Mouse (Mus musculus) CD4-positive, CD25-positive, alpha-beta regulatory T cell, adult 2 months (primary cell): ENCODE data around the gene Ahnak2.
A peak's percentile ranks its signal among the peaks of the same experiment; 100 is the strongest.

Experiments
- DNase-seq: peaks from one replicate; pipeline ENCODE4 v3.0.0-alpha.2; 2012; ENCODE audit warnings: low read depth, low spot score

The Ahnak2 gene

DNA sequence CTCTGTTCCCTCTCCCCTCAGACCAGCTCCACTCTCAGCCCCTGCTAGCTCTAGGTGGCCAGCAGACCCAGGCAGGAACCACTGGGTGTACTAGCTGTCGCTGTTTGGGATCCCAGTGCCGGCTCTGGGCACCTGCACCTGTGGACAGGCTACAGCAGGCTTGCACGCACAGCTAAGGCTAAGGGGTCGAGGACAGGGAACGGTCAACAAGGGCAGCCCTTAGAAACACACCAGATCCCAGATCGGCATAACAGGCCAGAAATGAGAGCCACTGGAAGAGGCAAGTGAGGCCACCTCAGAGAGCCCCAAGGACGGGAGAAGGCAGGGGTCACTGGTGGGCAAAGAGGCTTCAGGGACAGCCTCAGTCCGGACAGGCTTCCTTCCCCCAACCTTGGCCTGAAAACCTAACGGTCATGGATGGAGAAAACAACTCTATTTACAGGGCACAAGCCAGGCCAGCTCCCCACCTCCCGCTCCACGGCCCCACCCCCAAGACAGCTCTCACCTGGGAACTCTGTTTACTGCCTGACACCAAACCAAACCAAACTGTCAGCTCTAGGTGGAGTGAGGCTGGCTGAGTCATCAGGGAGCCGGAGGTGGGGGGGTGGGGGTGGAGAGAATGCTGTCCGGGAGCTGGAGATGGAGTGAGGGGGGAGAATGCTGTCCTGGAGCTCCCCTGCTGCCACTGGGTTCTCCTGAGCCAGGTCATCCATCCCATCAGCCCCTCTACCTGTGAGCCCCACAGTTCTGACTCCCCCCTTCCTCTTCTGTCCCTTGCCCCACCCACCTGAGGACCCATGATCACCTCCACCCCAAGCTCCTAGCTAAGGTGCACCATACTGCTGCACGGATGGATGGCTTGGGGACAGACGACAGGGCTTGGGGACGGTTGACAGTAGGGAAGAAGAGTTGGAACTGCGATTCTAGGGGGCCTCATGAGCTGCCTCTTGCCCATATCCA lies 5.6 kb downstream of the Ahnak2 start:
- DNase-seq: no peak

GRCm38 (mm10) chr12:112795466-112796104 lies 6.9 kb downstream of the Ahnak2 start:
- DNase-seq: no peak

DNA sequence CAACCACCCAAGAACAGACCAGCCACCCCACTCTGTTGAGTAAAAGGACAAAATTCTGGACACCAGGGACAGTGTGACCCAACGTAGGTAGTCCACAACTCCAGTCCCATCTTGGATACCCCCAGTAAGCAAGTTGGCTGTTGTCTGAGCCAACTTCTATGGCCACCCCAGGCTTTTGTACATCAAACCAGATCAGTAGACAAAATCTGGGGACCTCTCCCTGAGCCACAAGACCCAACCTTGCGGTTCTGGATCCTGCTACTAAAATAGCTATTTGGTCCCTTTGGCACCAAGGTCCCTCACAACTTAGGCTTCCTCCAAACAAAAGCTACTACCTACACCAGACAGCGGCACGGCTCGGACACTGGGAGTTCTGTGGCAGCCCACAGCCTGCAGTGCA lies 7.5 kb downstream of the Ahnak2 start:
- no peak for DNase-seq

GRCm38 (mm10) chr12:112794356-112794816 lies 8.1 kb downstream of the Ahnak2 start:
- no peak for DNase-seq

GRCm38 (mm10) chr12:112793601-112794355 lies 8.7 kb downstream of the Ahnak2 start:
- DNase-seq: no peak

DNA sequence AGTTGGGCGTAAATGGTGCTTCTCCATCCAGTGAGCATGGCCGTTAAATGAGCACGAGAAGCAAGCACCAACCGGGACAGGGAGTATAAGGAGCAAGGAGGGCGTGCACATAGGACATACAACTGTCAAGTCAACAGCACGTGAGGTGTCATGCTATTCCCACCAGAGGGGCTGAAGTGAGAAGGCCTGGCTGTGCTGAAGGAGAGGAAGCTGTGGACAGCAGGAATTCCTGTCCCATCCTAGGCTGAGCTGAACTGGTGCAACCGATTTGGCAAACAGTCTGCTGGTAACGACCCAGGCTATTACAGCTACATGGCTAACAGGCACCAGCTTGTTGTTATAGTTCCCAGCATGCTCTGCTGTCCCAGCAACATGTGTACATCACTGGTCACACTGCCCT lies 11.4 kb downstream of the Ahnak2 start:
- no peak for DNase-seq

DNA sequence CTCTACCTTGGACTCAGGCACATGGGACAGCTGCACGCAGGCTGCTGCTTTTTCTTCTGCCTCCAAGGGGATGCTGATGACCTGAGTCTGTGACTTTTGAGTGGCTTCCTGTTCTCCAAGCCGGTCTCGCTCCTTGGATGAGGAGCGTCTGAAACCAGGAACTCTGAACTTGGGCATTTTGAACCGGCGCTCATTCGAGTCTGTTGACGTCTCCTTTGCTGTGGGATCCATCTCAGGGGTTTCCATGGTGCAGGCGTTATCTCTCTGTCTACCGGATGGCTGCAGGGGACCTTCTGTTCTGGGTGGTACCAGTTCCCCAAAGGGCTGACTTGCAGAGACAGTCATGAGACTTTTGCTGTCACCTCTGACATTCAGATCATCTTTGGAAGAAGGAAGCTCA lies 28.0 kb downstream of the Ahnak2 start:
- no peak for DNase-seq

DNA sequence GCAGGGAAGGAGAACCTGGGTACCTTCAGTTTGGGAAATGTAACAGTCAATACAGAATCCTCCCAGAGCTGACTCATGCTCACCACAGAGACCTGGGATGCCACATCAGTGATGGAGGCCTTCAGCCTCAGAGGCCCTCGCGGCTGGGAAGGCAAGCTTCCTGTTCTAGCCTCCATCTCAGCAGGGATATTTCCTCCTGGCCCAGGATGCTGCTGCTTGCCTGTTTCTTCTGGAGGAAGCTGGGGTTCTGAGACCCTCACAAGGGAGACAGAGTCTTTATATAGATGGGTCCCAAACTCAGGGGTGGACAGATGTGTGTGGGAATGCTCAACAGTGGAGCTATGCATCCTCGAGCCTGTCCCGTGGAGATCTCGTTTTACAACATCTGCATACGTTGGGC lies 28.4 kb downstream of the Ahnak2 start:
- DNase-seq: no peak

GRCm38 (mm10) chr12:112773366-112773765 lies 29.1 kb downstream of the Ahnak2 start:
- DNase-seq: no peak

GRCm38 (mm10) chr12:112772306-112772705 lies 30.2 kb downstream of the Ahnak2 start:
- DNase-seq: no peak

DNA sequence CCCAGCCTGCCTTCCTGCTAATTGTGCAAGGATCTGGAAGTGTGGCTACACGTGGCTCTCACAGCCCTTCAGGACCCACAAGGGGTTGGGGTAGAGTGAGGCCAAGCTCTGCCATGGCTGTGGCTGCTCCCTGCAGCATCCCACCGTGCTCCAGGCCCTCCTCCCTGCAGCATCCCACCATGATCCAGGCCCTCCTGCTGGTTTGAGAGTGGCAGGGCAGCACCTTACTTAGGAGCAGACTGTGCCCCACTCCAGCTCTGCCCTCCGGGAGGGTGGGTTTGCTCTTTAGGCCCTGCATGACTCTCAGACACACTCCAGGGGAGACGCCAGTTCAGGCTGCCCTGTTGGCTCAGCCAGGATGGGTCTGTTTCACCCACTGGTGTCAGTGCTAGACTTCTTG lies 32.1 kb downstream of the Ahnak2 start:
- no peak for DNase-seq

DNA sequence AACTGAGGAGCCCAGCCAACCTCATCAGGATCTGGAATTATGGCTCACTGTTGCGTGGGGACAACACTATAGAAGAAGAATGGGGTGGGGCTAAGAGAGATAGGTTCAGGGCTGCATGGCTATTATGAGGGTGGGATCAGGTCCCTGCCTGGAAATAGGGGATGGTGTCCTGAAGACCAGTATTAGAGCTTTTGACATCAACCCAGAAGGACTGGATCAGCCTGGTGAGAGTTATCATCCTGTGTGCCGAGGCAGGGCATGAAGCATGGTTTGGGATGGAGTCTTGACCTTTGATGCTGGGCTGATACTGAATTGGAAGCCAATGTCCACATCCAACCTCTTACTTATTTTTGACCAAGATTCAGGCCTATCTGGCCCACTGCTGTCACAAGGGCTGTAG lies 32.7 kb downstream of the Ahnak2 start:
- no peak for DNase-seq

- DNase-seq: peak; percentile 15
Measured at GRCm38 (mm10) chr12:112769031-112769430, 33.4 kb downstream of the Ahnak2 start.

DNA sequence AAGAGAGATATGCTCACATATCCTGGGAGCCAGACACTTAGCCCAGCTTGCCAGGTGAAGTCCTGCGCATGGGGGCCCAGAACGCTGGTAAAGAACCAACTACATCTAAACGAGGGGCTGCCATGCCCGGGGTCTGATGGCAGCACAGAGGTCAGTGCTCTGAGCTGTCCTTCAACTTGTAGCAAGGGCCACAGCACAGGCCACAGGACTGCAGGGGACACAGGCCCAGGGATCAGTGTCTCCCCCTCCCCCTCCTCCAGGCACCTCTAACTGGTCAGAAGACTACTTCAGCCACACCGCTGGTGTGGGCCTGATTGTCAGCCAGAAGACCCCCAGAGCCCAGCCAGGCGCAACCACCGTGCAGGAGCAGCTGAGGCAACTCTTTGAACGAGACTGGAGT lies 34.3 kb downstream of the Ahnak2 start:
- DNase-seq: no peak

DNA sequence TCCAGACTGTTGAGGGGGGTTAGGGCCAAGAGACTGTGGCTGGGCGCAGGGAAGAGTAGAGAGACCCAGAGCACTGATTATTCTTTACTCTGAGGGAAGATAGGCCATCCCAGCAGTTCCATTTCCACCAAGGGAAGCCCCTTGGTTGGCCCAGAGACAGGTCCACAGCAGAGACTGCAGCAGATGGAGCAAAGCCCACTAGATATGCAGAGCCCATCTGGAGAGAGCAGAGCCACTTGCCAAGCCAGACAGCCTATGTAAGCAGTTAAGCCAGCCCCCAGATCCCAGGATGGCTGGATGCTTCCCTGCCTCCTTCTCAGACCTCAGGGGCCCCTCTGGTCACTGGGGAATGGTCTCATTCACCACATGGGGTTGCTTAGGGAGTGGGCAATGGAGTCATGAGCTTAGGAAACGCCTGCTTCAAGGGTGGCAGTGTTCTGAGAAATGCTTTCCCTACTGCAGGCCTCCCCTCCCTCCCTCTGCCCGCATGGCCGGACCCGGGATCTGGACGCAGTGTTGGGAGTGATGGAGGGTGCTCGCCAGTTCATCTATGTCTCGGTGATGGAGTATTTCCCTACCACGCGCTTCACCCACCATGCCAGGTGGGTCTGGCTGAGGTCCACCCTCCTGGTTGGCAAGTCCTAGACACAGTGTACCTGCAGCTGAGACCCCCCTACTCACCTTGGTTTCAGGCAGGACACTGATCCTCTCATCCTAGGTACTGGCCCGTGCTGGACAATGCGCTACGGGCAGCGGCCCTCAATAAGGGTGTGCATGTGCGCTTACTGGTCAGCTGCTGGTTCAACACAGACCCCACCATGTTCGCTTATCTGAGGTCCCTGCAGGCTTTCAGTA lies 35.2 kb downstream of the Ahnak2 start:
- no peak for DNase-seq

DNA sequence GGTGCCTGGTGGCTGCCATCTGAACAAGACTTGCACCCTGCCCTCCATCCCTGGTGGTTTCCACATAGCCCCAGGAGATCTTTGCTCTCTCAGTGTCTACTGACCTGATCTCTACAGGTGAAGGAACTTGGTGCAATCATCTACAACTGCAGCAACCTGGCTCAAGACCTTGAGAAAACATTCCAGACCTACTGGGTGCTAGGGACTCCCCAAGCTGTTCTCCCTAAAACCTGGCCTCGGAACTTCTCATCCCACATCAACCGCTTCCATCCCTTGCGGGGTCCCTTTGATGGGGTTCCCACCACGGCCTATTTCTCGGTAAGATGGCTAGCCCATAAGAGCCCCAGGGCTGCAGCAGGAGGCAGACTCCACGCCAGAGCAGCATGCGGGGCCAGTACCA lies 35.9 kb downstream of the Ahnak2 start:
- DNase-seq: no peak

DNA sequence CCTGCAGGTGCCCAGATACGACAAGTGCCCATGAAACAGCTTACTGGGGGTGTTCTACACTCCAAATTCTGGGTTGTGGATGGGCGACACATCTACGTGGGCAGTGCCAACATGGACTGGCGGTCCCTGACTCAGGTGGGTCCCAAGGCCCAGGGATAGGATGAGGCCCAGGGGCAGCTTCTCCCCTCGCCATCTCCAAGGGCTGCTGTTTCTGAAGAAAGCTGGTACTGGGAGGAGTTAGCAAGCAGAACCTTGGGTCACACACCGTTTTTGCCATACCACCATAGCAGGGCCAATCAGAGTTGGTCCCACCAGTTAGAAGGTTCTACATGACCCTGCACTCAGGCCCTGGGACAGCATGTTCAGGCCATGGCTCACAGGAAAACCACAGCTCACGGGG lies 37.5 kb downstream of the Ahnak2 start:
- no peak for DNase-seq

DNA sequence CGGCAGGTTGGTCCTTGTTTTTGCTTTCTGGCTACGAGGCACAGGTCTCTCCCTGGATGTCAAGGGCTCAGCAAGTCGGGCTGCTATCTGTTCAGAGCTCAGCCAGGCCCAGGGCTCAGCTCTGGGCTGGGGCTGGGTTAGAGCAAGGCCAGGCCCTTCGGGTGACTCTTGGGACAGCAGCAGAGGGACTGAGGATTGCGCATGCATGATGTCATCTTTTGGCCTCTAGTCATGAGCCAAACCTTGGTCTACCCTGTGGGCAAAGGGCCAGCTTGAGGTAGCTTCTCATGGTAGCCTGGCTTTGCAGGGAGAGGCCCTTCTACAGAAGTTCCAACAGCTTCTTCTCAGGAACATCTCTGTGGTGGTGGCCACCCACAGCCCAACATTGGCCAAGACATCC lies 38.3 kb downstream of the Ahnak2 start:
- DNase-seq: no peak

DNA sequence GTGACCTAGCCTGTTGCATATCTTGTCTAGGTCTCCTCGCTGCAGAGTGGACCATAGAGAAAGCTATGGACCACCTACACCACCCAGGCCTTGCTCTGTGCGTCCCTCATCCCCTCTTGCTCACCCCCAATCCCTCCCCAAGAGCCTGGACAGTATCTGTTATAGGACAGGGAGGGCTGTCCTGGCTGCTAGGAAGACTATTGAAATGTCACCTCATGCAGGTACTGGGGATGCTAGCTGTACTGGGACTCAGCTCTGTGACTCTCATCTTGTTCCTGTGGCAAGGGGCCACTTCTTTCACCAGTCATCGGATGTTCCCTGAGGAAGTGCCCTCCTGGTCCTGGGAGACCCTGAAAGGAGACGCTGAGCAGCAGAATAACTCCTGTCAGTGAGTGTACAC lies 39.3 kb downstream of the Ahnak2 start:
- no peak for DNase-seq

DNA sequence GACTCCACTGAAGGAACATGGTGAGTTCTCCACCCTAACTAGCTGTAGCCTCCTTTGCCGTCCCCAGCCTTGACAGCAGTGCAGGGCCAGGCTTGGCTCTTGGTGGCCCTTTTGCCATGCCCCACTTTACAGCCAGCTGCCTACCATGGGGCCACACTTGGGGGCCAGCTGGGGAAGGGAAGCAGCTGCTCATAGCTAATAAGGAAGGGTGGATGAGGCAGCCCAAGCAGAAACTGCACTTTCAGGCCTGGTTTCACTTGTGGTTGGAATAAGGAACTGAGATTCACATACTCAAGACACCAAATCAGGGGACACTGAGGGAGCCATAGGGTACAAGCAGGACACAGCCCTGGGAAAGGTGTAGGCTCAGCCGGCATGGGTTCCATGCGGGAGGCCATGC lies 40.4 kb downstream of the Ahnak2 start:
- DNase-seq: no peak

- no peak for DNase-seq
Measured at GRCm38 (mm10) chr12:112761411-112761810, 41.0 kb downstream of the Ahnak2 start.
